Mouse (Mus musculus) heart, embryonic 16.5 days (tissue): ENCODE measurements around the gene Kat2b. TPM values are rescaled to one million over a fixed set of nuclear protein-coding genes. Genes with fewer than 3 reads are reported as not detected.
"Not testable (repeated sequence)": the region's sequence is repeated elsewhere in the genome, so short reads cannot be mapped to it uniquely, and the experiment has no call there.

Source experiments
- ATAC-seq: fragments of 200-750 bp; cut with Nextera tagmentation; replicated peaks from 2 replicates; pipeline ENCODE4 v1.8.0; 2017; ENCODE audit warnings: moderate number of reproducible peaks; ENCODE audit not compliant: insufficient read depth, low FRiP score; ENCODE audit errors: extremely low read depth
- H3K27ac ChIP-seq: fragments of 300-500 bp; sonication (generic); 2 replicates; pipeline ENCODE4 v1.5.1; 2014; ENCODE audit warnings: mild to moderate bottlenecking, low read length, control low read depth, moderate library complexity
- H3K27me3 ChIP-seq: fragments of 300-500 bp; sonication (generic); 2 replicates; pipeline ENCODE4 v1.6.1; 2014; ENCODE audit warnings: low read length, mixed read lengths; ENCODE audit not compliant: control insufficient read depth, insufficient read depth
- H3K36me3 ChIP-seq: fragments of 300-500 bp; sonication (generic); 2 replicates; pipeline ENCODE4 v1.6.1; 2014; ENCODE audit not compliant: control insufficient read depth, insufficient read depth
- H3K4me1 ChIP-seq: fragments of 300-500 bp; sonication (generic); 2 replicates; pipeline ENCODE4 v1.6.1; 2014; ENCODE audit warnings: low read length, mixed read lengths; ENCODE audit not compliant: control insufficient read depth, insufficient read depth
- H3K4me2 ChIP-seq: fragments of 300-500 bp; sonication (generic); 2 replicates; pipeline ENCODE4 v1.6.1; 2014; ENCODE audit warnings: low read depth, mild to moderate bottlenecking, control low read depth, low read length
- H3K4me3 ChIP-seq: fragments of 300-500 bp; sonication (generic); 2 replicates; pipeline ENCODE4 v1.5.1; 2014; ENCODE audit warnings: mild to moderate bottlenecking, control low read depth, low read length
- H3K9ac ChIP-seq: fragments of 300-500 bp; sonication (generic); 2 replicates; pipeline ENCODE4 v1.6.1; 2014; ENCODE audit warnings: low read length, control low read depth
- H3K9me3 ChIP-seq: fragments of 300-500 bp; sonication (generic); replicated peaks from 2 replicates; pipeline ENCODE4 v1.6.1; 2016; ENCODE audit warnings: low read length; ENCODE audit not compliant: control insufficient read depth
- WGBS: fragments of 180-500 bp; shearing (Covaris S2); extraction: QIAGEN DNeasy Blood & Tissue Kit; methylation state at CpG from one replicate; pipeline ENCODE4 v1.1.7; 2014; 5-methylcytosine and 5-hydroxymethylcytosine counted together
- polyA plus RNA-seq: library from polyadenylated mRNA; unstranded; fragments of >200 nt; fragmentation: Nextera tagmentation; extraction: Ambion mirVana; gene quantifications from 2 replicates; pipeline ENCODE4 v1.2.1, GENCODE M21; 2015

Kat2b gene
- polyA plus RNA-seq, 1 experiment from 2014 or later: 12.1 TPM

GRCm38 (mm10) chr17:53718916-53719315 is 152.3 kb downstream of the Kat2b start:
- not testable (repeated sequence) for H3K27me3 ChIP-seq, ATAC-seq, H3K4me2 ChIP-seq, H3K9ac ChIP-seq, H3K9me3 ChIP-seq, H3K4me3 ChIP-seq, H3K36me3 ChIP-seq, H3K4me1 ChIP-seq, H3K27ac ChIP-seq
- 75% methylated on average over 3 of the region's 3 CpGs for WGBS

Other genes starting within 250 kb of the Kat2b start
- gene Efhb, start 103.5 kb upstream of the Kat2b start, polyA plus RNA-seq: 0.41 and 0.47 TPM in 2 replicates
- gene Rab5a, start 87.6 kb upstream of the Kat2b start, polyA plus RNA-seq: 60.7 and 70.1 TPM in 2 replicates
- gene Pp2d1, start 27.4 kb upstream of the Kat2b start, polyA plus RNA-seq: 0.07 and 0.14 TPM in 2 replicates
- gene Sgo1, start 122.5 kb downstream of the Kat2b start, polyA plus RNA-seq: 16.4 and 16.8 TPM in 2 replicates